Mouse (Mus musculus) liver, embryonic 15.5 days (tissue): ENCODE data around the gene Hhipl1. TPM values are rescaled to one million over a fixed set of nuclear protein-coding genes. Genes with fewer than 3 reads are reported as not detected.

Source experiments
- ATAC-seq: fragments of 200-750 bp; cut with Nextera tagmentation; 2 replicates; pipeline ENCODE4 v1.8.0; 2017; ENCODE audit warnings: moderate number of reproducible peaks, mild to moderate bottlenecking, moderate library complexity; ENCODE audit not compliant: insufficient read depth
- H3K27ac ChIP-seq: fragments of 300-500 bp; sonication (generic); replicated peaks from 2 replicates; pipeline ENCODE4 v1.5.1; 2015; ENCODE audit warnings: mild to moderate bottlenecking, inconsistent platforms
- H3K27me3 ChIP-seq: fragments of 300-500 bp; sonication (generic); 2 replicates; pipeline ENCODE4 v1.6.1; 2015; ENCODE audit warnings: mild to moderate bottlenecking, inconsistent platforms
- H3K36me3 ChIP-seq: fragments of 300-500 bp; sonication (generic); replicated peaks from 2 replicates; pipeline ENCODE4 v1.6.1; 2015; ENCODE audit warnings: moderate library complexity, mild to moderate bottlenecking, inconsistent platforms
- H3K4me1 ChIP-seq: fragments of 300-500 bp; sonication (generic); replicated peaks from 2 replicates; pipeline ENCODE4 v1.6.1; 2015; ENCODE audit warnings: inconsistent platforms
- H3K4me2 ChIP-seq: fragments of 300-500 bp; sonication (generic); 2 replicates; pipeline ENCODE4 v1.6.1; 2015; ENCODE audit warnings: moderate library complexity, mild to moderate bottlenecking, inconsistent platforms
- H3K4me3 ChIP-seq: fragments of 300-500 bp; sonication (generic); replicated peaks from 2 replicates; pipeline ENCODE4 v1.5.1; 2015; ENCODE audit warnings: mild to moderate bottlenecking, inconsistent platforms
- H3K9ac ChIP-seq: fragments of 300-500 bp; sonication (generic); 2 replicates; pipeline ENCODE4 v1.6.1; 2015; ENCODE audit warnings: moderate library complexity, mild to moderate bottlenecking, inconsistent platforms
- H3K9me3 ChIP-seq: fragments of 300-500 bp; sonication (generic); replicated peaks from 2 replicates; pipeline ENCODE4 v1.6.1; 2016; ENCODE audit warnings: inconsistent platforms
- WGBS: fragments of 180-500 bp; shearing (Covaris S2); methylation state at CpG from one replicate; pipeline ENCODE4 v1.1.7; 2015; ENCODE audit warnings: mixed read lengths; ENCODE audit not compliant: insufficient replicate concordance; 5-methylcytosine and 5-hydroxymethylcytosine counted together
- polyA plus RNA-seq: library from polyadenylated mRNA; unstranded; fragments of >200 nt; fragmentation: Nextera tagmentation; extraction: Ambion mirVana; gene quantifications from 2 replicates; pipeline ENCODE4 v1.2.1, GENCODE M21; 2015

Hhipl1 gene
- polyA plus RNA-seq, 1 experiment from 2014 or later = 0.09 TPM

DNA sequence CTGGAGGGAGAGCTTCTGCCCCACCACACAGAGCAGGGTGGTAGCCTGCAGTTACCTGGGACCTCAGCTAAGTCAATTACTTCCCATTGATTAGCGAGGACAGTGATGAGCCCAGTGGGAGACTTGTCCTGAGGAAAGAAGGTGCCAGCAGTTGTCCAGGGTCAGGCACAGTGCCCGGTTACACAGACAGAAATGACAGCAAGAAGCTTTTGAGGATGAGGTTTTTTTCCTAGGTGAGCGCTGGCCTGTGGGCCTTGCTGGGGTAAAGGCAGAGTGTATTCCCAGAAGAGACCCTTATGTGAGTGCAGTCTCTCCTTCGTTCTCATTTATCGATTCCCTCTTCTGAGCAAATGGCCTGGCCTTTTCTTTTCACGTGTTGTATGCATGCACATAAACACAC, 10.6 kb downstream of the Hhipl1 start:
- Histone ChIP-seq H3K9ac (no peak overlapping the region), H3K4me3 (no peak overlapping the region), H3K4me2 (no peak overlapping the region), H3K4me1 (peaks cover 5% of the 10 kb centered on the region), H3K27ac (no peak overlapping the region), H3K27me3 (peaks cover 60% of the 10 kb centered on the region), H3K36me3 (no peaks in the 10 kb centered on the region), H3K9me3 (no peaks in the 10 kb centered on the region)
- 26% methylated on average over 6 of the region's 6 CpGs for WGBS
- ATAC-seq = no peak

DNA sequence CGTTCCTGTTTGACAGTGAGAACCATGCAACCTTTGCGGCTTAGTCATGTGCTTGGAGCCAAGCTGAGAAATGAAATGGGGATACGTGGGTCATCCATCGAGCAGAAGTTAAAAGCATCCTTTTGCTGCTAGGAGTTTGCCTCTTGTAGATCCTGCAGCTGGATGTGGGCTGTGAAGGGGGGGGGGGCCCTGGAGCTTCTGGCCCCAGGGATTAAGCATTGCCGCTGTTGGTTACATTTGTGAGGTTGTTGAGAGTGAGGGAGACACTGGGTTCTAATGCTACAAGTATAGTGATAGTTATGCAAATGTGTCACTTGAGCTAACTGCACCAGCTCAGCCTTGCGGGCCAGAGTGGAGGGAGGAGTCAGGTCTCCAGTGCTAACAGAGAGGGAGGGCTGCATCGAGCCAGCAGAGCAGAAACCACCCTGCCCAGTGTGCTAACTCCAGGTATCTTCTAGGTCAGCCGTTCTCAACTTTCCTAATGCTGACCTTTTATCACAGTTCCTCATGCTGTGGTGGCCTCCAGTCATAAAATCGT, 11.2 kb downstream of the Hhipl1 start:
- Histone ChIP-seq H3K9me3 (no peaks in the 10 kb centered on the region), H3K4me2 (no peak overlapping the region), H3K9ac (no peak overlapping the region), H3K27me3 (peaks cover 63% of the 10 kb centered on the region), H3K27ac (no peak overlapping the region), H3K4me1 (peaks cover 3% of the 10 kb centered on the region), H3K4me3 (no peak overlapping the region), H3K36me3 (no peaks in the 10 kb centered on the region)
- ATAC-seq = no peak
- WGBS = 7% methylated on average over 9 of the region's 9 CpGs

DNA sequence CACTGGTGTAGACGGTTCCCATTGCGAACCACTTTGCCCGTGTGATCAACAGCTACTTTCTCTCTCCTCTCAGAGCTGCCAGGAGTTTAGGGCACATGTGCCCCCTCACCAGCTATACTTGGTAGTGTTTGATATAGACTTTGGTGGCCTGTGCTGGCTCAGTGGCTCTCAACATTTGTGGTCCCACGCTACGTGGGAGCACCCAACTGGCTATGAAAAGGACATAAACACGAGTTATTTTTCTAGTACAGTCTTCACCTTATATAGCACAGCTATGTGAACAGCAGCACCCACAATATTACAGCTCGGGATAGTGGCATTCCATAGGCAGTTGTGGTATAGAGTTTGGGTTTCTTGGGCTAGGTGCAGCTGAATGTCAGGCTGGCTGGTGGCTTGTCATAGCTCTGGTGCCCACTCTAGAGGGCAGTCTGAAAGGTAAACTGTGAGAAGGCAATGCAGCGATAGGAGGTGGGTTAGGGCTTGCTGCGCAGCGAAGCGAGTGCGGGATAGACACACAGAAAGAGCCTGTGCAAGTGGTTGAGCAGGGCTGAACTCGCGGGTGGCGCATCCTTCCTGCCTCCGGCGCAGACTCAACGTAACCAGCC, 11.9 kb downstream of the Hhipl1 start:
- 11% methylated on average over 18 of the region's 18 CpGs for WGBS
- no peaks in the 10 kb centered on the region for H3K4me1 ChIP-seq
- ATAC-seq = no peak
- H3K27ac ChIP-seq = no peak overlapping the region
- H3K36me3 ChIP-seq = no peaks in the 10 kb centered on the region
- H3K4me3 ChIP-seq = no peak overlapping the region
- no peaks in the 10 kb centered on the region for H3K9me3 ChIP-seq
- H3K9ac ChIP-seq = no peak overlapping the region
- no peak overlapping the region for H3K4me2 ChIP-seq
- H3K27me3 ChIP-seq = peaks cover 63% of the 10 kb centered on the region

DNA sequence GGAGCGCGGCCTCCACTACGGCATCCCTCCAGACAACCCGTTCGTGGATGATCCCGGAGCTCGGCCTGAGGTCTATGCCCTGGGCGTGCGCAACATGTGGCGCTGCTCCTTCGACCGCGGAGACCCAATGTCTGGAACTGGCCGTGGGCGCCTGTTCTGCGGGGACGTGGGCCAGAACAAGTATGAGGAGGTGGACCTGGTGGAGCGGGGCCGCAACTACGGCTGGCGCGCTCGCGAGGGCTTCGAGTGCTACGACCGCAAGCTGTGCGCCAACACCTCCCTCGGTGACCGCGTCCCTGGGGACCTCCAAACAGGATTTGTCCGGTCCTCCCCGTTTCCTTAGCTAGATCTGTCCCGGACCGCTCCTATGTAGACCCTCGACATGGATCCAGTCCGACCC, 12.4 kb downstream of the Hhipl1 start:
- H3K27me3 ChIP-seq = peaks cover 63% of the 10 kb centered on the region

DNA sequence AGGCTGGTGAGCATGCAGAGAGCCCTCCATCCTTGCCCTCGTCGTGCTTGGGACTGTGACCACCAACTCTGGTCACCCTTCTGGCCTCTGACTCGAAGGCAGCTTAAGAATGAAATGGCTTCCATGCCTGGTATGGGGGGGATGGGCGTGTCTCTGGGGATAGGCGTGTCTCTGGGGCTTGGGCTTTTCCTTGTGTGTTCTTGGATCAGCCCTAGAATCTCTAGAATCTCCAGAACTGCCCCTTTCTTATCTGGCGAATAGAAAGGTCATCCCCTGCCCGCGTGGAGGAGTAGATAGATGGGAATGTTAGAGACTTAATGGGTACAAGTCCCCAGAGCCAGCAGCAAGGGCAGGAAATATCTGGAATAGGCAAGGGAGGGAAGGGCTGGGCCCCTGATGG, 14.0 kb downstream of the Hhipl1 start:
- H3K4me1 ChIP-seq = no peaks in the 10 kb centered on the region
- H3K27me3 ChIP-seq = peaks cover 63% of the 10 kb centered on the region
- no peaks in the 10 kb centered on the region for H3K9me3 ChIP-seq
- H3K27ac ChIP-seq = no peak overlapping the region
- H3K9ac ChIP-seq = no peak overlapping the region
- H3K36me3 ChIP-seq = no peaks in the 10 kb centered on the region
- H3K4me2 ChIP-seq = no peak overlapping the region
- WGBS = 11% methylated on average over 8 of the region's 8 CpGs
- no peak for ATAC-seq
- no peak overlapping the region for H3K4me3 ChIP-seq

More for the DNA sequence above, 12.4 kb downstream of the Hhipl1 start:
- Histone ChIP-seq H3K4me3 (no peak overlapping the region), H3K4me2 (no peak overlapping the region), H3K4me1 (no peaks in the 10 kb centered on the region), H3K9ac (no peak overlapping the region), H3K36me3 (no peaks in the 10 kb centered on the region), H3K27ac (no peak overlapping the region), H3K9me3 (no peaks in the 10 kb centered on the region)
- 8% methylated on average over 37 of the region's 37 CpGs for WGBS
- no peak for ATAC-seq

DNA sequence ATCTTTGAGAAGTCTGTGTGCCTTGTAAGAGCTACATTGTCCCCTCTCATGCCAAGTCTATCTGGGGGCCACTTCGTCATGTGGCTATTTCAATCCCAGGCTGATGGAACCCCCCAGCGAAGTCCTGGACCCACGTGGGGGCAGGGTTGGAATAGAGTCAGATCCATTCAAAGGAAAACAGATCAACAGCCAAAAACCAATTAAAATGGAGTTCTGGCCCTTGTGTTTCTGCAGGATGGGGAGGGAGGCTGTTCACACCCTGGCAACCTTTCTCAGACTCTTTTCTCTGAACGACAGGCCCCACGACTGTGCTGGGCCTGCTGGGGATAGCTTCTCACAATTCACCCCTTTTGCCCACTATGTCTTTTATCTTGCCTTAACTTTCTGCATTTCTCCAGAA, 20.3 kb downstream of the Hhipl1 start:
- H3K4me3 ChIP-seq = no peak overlapping the region
- no peak for ATAC-seq
- H3K4me1 ChIP-seq = peaks cover 4% of the 10 kb centered on the region; the same call in 1 of the 2 replicates
- no peak overlapping the region for H3K27ac ChIP-seq
- no peak overlapping the region for H3K4me2 ChIP-seq
- no peaks in the 10 kb centered on the region for H3K36me3 ChIP-seq
- H3K9ac ChIP-seq = no peak overlapping the region
- H3K9me3 ChIP-seq = no peaks in the 10 kb centered on the region
- WGBS = 42% methylated on average over 5 of the region's 5 CpGs
- H3K27me3 ChIP-seq = peaks cover 61% of the 10 kb centered on the region

DNA sequence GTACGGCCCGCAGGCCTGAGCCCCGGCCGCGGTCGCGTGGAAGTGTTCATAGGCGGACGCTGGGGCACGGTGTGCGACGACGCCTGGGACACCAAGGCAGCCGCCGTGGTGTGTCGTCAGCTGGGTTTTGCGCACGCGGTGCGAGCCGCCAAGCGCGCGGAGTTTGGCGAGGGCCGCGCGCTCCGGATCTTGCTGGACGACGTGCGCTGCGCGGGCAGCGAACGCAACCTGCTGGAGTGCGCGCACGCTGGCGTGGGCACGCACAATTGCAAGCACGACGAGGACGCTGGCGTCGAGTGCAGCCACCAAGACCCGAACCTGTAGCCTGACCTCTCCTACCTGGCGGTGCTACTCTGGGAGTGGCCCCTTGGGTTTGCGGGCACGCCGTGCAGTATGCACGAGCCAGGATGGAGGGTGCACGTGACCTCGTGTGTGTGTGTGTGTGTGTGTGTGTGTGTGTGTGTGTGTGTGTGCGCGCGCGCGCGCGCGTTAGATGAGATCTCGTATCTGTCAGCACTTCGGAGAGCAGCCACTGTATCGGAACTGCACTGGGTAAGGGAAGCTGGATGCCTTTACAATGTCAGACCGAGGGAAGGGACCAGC, 21.9 kb downstream of the Hhipl1 start:
- Histone ChIP-seq H3K9ac (no peak overlapping the region), H3K27me3 (peaks cover 71% of the 10 kb centered on the region), H3K4me2 (peak overlapping the region; percentile 44), H3K27ac (no peak overlapping the region), H3K36me3 (no peaks in the 10 kb centered on the region), H3K9me3 (no peaks in the 10 kb centered on the region), H3K4me1 (peaks cover 4% of the 10 kb centered on the region; the same call in 1 of the 2 replicates), H3K4me3 (no peak overlapping the region)
- ATAC-seq = no peak
- WGBS = 2% methylated on average over 66 of the region's 66 CpGs

DNA sequence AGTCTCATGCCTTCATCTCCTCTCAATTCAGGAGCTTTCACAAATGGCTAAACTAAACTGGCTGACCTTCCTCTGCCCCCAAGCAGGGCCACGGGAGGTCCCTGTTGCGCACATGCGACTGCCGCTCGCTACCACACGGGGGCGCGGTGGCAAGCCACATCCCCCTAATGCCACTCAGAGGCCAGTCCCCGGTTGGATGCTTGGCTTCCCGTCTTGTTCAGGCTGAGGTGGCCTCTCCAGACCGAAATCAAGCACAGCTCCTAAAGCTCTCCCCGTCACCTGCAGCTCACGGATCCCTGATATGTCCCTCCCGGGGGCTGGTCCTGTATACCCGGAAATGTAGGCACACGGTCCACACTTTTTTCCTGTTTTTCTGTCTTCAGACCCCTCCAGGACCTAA, 27.0 kb downstream of the Hhipl1 start:
- peak; percentile 30; the same call in 1 of the 2 replicates for ATAC-seq
- WGBS = under 1% methylated on average over 16 of the region's 16 CpGs

DNA sequence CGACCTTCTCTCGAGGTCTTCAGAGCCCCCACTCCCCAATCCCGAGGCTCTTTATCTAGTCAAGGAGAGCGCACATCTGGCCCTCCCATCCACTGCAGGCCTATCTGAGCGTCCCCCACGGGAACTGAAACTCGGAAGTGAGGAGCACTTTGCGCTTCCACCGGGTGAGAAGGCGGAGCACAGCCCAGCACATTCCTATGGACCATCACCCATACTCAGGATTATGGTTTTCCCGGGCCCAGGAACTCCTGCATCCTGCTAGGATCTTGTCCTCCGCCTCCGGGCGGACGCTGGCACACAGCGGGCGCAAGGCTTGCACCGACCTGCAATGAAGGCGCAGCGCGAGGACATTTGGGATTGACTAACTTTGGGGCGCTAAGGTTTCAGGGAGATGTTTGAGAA, 27.4 kb downstream of the Hhipl1 start:
- H3K36me3 ChIP-seq = no peaks in the 10 kb centered on the region
- WGBS = under 1% methylated on average over 22 of the region's 22 CpGs
- peak; percentile 43 for ATAC-seq
- H3K27ac ChIP-seq = no peak overlapping the region
- H3K4me2 ChIP-seq = peak overlapping the region; percentile 79
- peak overlapping the region; percentile 52 for H3K4me3 ChIP-seq
- H3K4me1 ChIP-seq = peaks cover 19% of the 10 kb centered on the region
- no peak overlapping the region for H3K9ac ChIP-seq
- H3K27me3 ChIP-seq = peaks cover 92% of the 10 kb centered on the region
- H3K9me3 ChIP-seq = no peaks in the 10 kb centered on the region

More for the DNA sequence above, 27.0 kb downstream of the Hhipl1 start:
- Histone ChIP-seq H3K9ac (no peak overlapping the region), H3K9me3 (no peaks in the 10 kb centered on the region), H3K4me3 (peak overlapping the region; percentile 52), H3K27me3 (peaks cover 93% of the 10 kb centered on the region), H3K27ac (no peak overlapping the region), H3K4me1 (peaks cover 19% of the 10 kb centered on the region), H3K4me2 (peak overlapping the region; percentile 79), H3K36me3 (no peaks in the 10 kb centered on the region)

DNA sequence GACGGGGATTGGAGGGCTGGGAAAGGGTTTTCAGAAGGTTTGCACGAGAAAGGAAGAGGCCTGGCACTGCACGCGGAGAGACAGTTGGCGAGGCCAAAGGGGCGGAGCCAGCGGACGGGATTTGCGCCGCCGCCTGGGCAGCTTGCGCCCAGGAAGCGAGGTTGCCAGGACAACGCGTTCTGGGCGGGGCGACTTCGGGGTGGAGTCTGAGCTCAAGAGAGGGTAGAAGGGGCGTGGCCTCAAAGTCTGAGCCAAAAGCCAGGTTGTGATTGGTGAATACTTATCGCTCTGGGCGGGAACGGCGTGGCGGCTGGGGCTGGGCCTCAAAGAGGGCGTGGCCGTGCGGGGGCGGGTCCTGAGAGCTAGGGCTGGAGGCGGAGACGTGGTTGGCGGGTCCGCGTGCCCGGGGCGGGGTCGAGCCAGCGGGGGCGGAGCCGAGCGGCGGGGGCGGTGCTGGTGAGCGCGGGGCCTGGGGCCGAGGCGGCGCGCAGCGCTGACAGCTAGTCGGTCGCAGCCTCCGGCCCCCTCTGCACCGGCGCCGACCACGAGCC, 27.9 kb downstream of the Hhipl1 start, which contains the start of gene Cyp46a1:
Cyp46a1 (plus strand) TSS at position 487 of the 551 bp plus-strand sequence.
- H3K27ac ChIP-seq = no peak within 1 kb of the TSS
- peaks cover 19% of the 10 kb centered on the region for H3K4me1 ChIP-seq
- peak; percentile 80 for ATAC-seq
- H3K4me2 ChIP-seq = peak within 1 kb of the TSS; percentile 79
- H3K27me3 ChIP-seq = peaks cover 90% of the 10 kb centered on the region
- H3K4me3 ChIP-seq = peak within 1 kb of the TSS; percentile 52
- no peak within 1 kb of the TSS for H3K9ac ChIP-seq
- no peaks in the 10 kb centered on the region for H3K9me3 ChIP-seq
- H3K36me3 ChIP-seq = no peaks in the 10 kb centered on the region
- WGBS = under 1% methylated on average over 52 of the region's 56 CpGs

DNA sequence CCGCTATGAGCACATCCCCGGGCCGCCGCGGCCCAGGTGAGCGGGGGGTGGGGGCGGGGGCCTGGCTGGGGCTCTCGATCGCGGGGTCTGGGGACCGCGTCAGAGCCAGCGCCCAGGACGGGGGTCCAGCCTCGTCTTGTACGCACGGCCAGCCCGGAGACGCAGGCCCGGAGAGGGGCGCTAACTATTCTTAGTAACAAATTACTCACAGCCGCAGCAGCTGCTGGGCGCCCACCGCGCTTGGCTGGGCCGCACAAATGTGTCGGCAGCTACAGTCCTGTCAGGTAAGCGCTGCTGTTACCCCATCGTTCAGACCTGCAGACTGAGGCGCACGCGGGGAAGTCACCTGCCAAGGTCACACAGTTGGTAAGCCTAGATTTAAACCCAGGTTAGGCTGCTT, 28.5 kb downstream of the Hhipl1 start:
- H3K36me3 ChIP-seq = no peaks in the 10 kb centered on the region
- peak overlapping the region; percentile 52 for H3K4me3 ChIP-seq
- H3K4me2 ChIP-seq = peak overlapping the region; percentile 79
- no peaks in the 10 kb centered on the region for H3K9me3 ChIP-seq
- H3K27ac ChIP-seq = no peak overlapping the region
- H3K4me1 ChIP-seq = peaks cover 19% of the 10 kb centered on the region
- no peak overlapping the region for H3K9ac ChIP-seq
- no peak for ATAC-seq
- 2% methylated on average over 32 of the region's 32 CpGs for WGBS
- peaks cover 85% of the 10 kb centered on the region for H3K27me3 ChIP-seq
